Mouse (Mus musculus): Measurements from ENCODE around the gene Rora. TPM values are rescaled to one million over a fixed set of nuclear protein-coding genes. Genes with fewer than 3 reads are reported as not detected.

Gene Rora
- polyA plus RNA-seq, 1 experiment from 2014 or later = 43.6 TPM

DNA sequence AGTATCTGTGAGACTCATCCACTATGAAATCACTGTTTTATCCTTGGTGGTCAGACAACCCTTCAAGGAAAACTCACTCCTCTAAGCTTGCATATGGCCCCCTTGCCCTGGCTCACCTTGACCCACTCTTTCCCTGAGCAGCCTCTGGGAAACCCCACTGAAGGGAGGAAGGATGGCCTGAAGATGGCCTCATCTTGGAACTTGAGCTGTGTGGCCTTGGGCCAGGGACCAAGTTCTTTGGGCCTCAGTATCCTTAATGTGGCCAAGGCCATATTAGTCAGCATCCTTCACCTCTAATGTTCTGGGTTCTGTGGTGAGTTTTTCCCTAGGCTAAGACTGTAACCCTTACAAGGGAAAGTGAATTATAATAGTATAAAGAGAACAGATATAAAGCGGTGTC lies 45.8 kb downstream of the Rora start:
- WGBS = 86% methylated on average over 1 of the region's 1 CpGs
- Histone ChIP-seq H3K9me3 (replicated peaks; ENCODE audit: control insufficient read depth, low read length, poor library complexity, severe bottlenecking) (no peaks in the 10 kb centered on the region), H3K27ac (ENCODE audit: low read length) (no peak overlapping the region), H3K4me3 (ENCODE audit: low read depth, low read length) (no peak overlapping the region), H3K36me3 (ENCODE audit: control insufficient read depth, insufficient read depth, low read length) (no peaks in the 10 kb centered on the region), H3K27me3 (ENCODE audit: control insufficient read depth, insufficient read depth, low read depth, low read length) (no peaks in the 10 kb centered on the region), H3K4me2 (ENCODE audit: low read length) (no peak overlapping the region), H3K4me1 (ENCODE audit: control insufficient read depth, insufficient read depth, low read length) (peaks cover 10% of the 10 kb centered on the region; the same call in 1 of the 2 replicates), H3K9ac (ENCODE audit: low read depth, low read length) (no peak overlapping the region)
- no peak for ATAC-seq

DNA sequence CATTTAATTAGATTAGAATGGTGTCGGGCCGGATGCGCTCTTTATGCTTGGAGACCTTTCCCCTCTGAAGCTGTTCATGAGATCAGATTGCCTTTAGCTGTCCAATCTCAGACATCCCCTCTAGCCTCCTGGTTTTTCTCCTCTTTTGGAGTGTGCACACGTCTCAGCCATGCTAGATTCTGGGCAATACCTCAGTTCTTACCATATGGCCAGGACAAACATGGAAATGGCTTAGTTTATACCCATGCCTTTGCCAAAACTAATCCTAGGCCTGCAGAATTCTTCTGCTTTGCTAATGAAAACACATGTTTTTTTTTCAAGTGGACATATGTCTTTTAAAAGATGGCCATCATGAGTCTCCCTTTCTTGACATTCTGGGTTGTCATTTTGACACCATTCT lies 46.3 kb downstream of the Rora start:
- ATAC-seq = no peak

DNA sequence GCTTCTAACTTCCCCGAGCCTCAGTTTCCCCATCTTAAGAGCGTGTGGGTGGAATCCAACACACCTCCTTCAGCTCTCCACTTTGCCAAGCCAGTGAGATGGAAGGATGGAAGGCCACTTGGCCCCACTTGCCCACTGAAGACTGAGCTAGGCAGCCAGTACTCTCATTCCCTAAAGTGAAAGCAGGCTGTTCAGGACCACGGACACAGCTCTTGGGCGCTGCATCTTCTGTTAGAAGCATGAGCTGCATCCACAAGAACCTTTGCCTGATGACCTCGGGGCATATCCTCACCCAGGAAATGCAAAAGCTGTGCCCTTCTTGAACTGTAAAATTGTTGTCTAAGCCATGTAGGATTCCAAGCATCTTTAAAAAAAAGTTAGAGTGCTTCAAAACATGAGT lies 54.0 kb downstream of the Rora start:
- no peak overlapping the region for H3K4me2 ChIP-seq (ENCODE audit: low read length)
- WGBS = 70% methylated on average over 5 of the region's 5 CpGs
- ATAC-seq = no peak
- no peaks in the 10 kb centered on the region for H3K9me3 ChIP-seq (replicated peaks; ENCODE audit: control insufficient read depth, low read length, poor library complexity, severe bottlenecking)
- H3K36me3 ChIP-seq (ENCODE audit: control insufficient read depth, insufficient read depth, low read length) = no peaks in the 10 kb centered on the region
- H3K4me3 ChIP-seq (ENCODE audit: low read depth, low read length) = no peak overlapping the region
- H3K27ac ChIP-seq (ENCODE audit: low read length) = no peak overlapping the region
- no peaks in the 10 kb centered on the region for H3K27me3 ChIP-seq (ENCODE audit: control insufficient read depth, insufficient read depth, low read depth, low read length)
- H3K4me1 ChIP-seq (ENCODE audit: control insufficient read depth, insufficient read depth, low read length) = peaks cover 10% of the 10 kb centered on the region; the same call in 1 of the 2 replicates
- no peak overlapping the region for H3K9ac ChIP-seq (ENCODE audit: low read depth, low read length)

More for the DNA sequence above, 46.3 kb downstream of the Rora start:
- Histone ChIP-seq H3K4me1 (ENCODE audit: control insufficient read depth, insufficient read depth, low read length) (peaks cover 10% of the 10 kb centered on the region; the same call in 1 of the 2 replicates), H3K36me3 (ENCODE audit: control insufficient read depth, insufficient read depth, low read length) (no peaks in the 10 kb centered on the region), H3K4me2 (ENCODE audit: low read length) (no peak overlapping the region), H3K27me3 (ENCODE audit: control insufficient read depth, insufficient read depth, low read depth, low read length) (no peaks in the 10 kb centered on the region), H3K4me3 (ENCODE audit: low read depth, low read length) (no peak overlapping the region), H3K9ac (ENCODE audit: low read depth, low read length) (no peak overlapping the region), H3K9me3 (replicated peaks; ENCODE audit: control insufficient read depth, low read length, poor library complexity, severe bottlenecking) (no peaks in the 10 kb centered on the region), H3K27ac (ENCODE audit: low read length) (no peak overlapping the region)
- 43% methylated on average over 4 of the region's 4 CpGs for whole genome bisulfite sequencing

DNA sequence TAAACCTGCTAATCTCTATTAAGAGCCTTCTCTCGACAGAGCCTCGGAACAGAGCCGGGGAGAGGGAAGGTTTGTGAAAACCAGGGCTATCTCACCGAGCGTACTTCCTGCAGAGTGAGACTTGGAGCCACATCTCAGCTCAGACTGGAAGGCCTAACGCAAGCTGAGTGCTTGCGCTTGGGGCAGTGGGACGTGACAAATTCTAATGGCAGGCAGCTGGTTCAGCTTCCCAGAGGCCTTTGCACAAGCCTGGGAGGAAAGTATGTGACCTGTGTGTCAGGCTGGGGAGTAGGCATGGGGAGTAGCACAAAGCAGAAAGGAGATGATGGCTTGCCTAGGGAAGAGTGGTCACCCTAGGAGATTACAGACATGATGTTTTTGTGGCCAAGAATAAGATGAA lies 55.6 kb downstream of the Rora start:
- Histone ChIP-seq H3K9ac (ENCODE audit: low read depth, low read length) (no peak overlapping the region), H3K27me3 (ENCODE audit: control insufficient read depth, insufficient read depth, low read depth, low read length) (no peaks in the 10 kb centered on the region), H3K27ac (ENCODE audit: low read length) (no peak overlapping the region), H3K9me3 (replicated peaks; ENCODE audit: control insufficient read depth, low read length, poor library complexity, severe bottlenecking) (no peaks in the 10 kb centered on the region), H3K4me1 (ENCODE audit: control insufficient read depth, insufficient read depth, low read length) (0 out of 2 replicates have a peak, but pooled peaks cover 7% of the 10 kb centered on the region), H3K36me3 (ENCODE audit: control insufficient read depth, insufficient read depth, low read length) (no peaks in the 10 kb centered on the region), H3K4me2 (ENCODE audit: low read length) (no peak overlapping the region), H3K4me3 (ENCODE audit: low read depth, low read length) (no peak overlapping the region)
- WGBS = 48% methylated on average over 8 of the region's 8 CpGs
- ATAC-seq = no peak

DNA sequence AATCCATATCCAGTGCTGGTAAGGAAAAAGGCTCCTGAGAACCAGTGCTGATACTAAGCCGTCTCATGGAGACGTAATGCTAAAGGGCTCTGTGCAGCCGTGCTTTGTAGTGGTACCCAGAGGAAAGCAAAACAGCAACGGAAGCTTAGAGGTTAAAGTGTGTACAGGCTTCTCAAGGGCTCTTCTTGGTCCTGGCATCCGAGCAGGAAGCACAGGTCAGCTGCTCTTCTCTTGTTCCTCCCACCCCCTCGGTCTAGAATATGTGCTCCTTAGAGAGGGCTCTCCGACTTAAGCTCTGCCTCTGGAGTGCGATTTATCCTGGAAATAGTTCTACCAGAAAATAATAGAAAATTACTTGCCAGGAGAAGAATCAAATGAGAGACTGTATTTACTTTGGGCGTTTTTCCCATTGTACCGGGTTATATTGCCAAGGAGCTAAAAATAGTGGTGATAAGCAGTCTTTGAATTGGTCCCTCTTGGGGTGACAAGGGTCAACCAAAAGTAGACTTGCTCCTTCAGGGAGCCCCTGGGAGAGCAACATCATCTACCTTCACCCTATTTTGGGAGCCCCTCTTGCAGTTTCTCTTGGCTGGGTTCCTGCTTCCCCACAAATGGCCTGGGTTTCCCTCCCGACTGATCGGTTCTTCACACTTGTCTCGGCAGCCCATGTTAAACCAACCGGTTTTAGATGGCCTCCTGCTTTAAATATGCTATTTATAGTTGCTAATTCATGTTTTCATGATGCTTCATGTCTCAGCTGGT lies 57.5 kb downstream of the Rora start:
- H3K4me1 ChIP-seq (ENCODE audit: control insufficient read depth, insufficient read depth, low read length) = 0 out of 2 replicates have a peak, but pooled peaks cover 7% of the 10 kb centered on the region
- H3K4me3 ChIP-seq (ENCODE audit: low read depth, low read length) = no peak overlapping the region
- no peaks in the 10 kb centered on the region for H3K9me3 ChIP-seq (replicated peaks; ENCODE audit: control insufficient read depth, low read length, poor library complexity, severe bottlenecking)
- H3K27ac ChIP-seq (ENCODE audit: low read length) = no peak overlapping the region
- no peaks in the 10 kb centered on the region for H3K36me3 ChIP-seq (ENCODE audit: control insufficient read depth, insufficient read depth, low read length)
- WGBS = 65% methylated on average over 14 of the region's 14 CpGs
- no peak for ATAC-seq
- H3K4me2 ChIP-seq (ENCODE audit: low read length) = no peak overlapping the region
- H3K9ac ChIP-seq (ENCODE audit: low read depth, low read length) = no peak overlapping the region
- H3K27me3 ChIP-seq (ENCODE audit: control insufficient read depth, insufficient read depth, low read depth, low read length) = no peaks in the 10 kb centered on the region

DNA sequence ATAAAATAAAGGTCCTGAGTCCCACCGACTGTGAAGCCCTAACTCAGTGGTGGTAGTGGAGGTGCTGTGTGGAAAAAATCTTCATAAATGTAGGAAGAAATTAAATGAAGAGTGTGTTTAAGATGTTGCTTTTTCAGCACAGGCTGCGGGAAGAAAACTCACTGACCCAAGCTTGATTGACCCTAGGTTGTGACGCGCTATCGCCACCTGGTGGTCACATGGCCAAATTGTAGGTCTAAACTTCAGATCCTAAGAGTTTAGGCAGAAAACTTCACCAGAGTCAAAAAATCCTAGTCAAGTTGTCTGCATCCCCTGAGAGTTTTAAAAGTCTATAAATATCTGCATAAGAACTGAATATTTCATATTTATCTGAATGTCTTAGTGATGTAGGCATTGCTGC lies 63.4 kb downstream of the Rora start:
- no peaks in the 10 kb centered on the region for H3K4me1 ChIP-seq (ENCODE audit: control insufficient read depth, insufficient read depth, low read length)
- H3K4me3 ChIP-seq (ENCODE audit: low read depth, low read length) = no peak overlapping the region
- H3K27me3 ChIP-seq (ENCODE audit: control insufficient read depth, insufficient read depth, low read depth, low read length) = no peaks in the 10 kb centered on the region
- ATAC-seq = no peak
- no peaks in the 10 kb centered on the region for H3K36me3 ChIP-seq (ENCODE audit: control insufficient read depth, insufficient read depth, low read length)
- H3K9me3 ChIP-seq (replicated peaks; ENCODE audit: control insufficient read depth, low read length, poor library complexity, severe bottlenecking) = no peaks in the 10 kb centered on the region
- 19% methylated on average over 5 of the region's 5 CpGs for WGBS
- no peak overlapping the region for H3K4me2 ChIP-seq (ENCODE audit: low read length)
- H3K9ac ChIP-seq (ENCODE audit: low read depth, low read length) = no peak overlapping the region
- no peak overlapping the region for H3K27ac ChIP-seq (ENCODE audit: low read length)

GRCm38 (mm10) chr9:68718427-68718826 lies 64.8 kb downstream of the Rora start:
- no peak for ATAC-seq
- H3K27me3 ChIP-seq (ENCODE audit: control insufficient read depth, insufficient read depth, low read depth, low read length) = no peaks in the 10 kb centered on the region
- H3K4me1 ChIP-seq (ENCODE audit: control insufficient read depth, insufficient read depth, low read length) = no peaks in the 10 kb centered on the region
- no peak overlapping the region for H3K27ac ChIP-seq (ENCODE audit: low read length)
- H3K36me3 ChIP-seq (ENCODE audit: control insufficient read depth, insufficient read depth, low read length) = no peaks in the 10 kb centered on the region
- no peak overlapping the region for H3K9ac ChIP-seq (ENCODE audit: low read depth, low read length)
- H3K4me2 ChIP-seq (ENCODE audit: low read length) = no peak overlapping the region
- H3K9me3 ChIP-seq (replicated peaks; ENCODE audit: control insufficient read depth, low read length, poor library complexity, severe bottlenecking) = no peaks in the 10 kb centered on the region
- 89% methylated on average over 6 of the region's 6 CpGs for WGBS
- H3K4me3 ChIP-seq (ENCODE audit: low read depth, low read length) = no peak overlapping the region

GRCm38 (mm10) chr9:68719286-68719685 lies 65.7 kb downstream of the Rora start:
- Histone ChIP-seq H3K27ac (ENCODE audit: low read length) (no peak overlapping the region), H3K27me3 (ENCODE audit: control insufficient read depth, insufficient read depth, low read depth, low read length) (no peaks in the 10 kb centered on the region), H3K4me2 (ENCODE audit: low read length) (no peak overlapping the region), H3K9me3 (replicated peaks; ENCODE audit: control insufficient read depth, low read length, poor library complexity, severe bottlenecking) (no peaks in the 10 kb centered on the region), H3K4me1 (ENCODE audit: control insufficient read depth, insufficient read depth, low read length) (no peaks in the 10 kb centered on the region), H3K4me3 (ENCODE audit: low read depth, low read length) (no peak overlapping the region), H3K36me3 (ENCODE audit: control insufficient read depth, insufficient read depth, low read length) (no peaks in the 10 kb centered on the region), H3K9ac (ENCODE audit: low read depth, low read length) (no peak overlapping the region)
- WGBS = 82% methylated on average over 9 of the region's 9 CpGs
- ATAC-seq = no peak

- Histone ChIP-seq H3K4me3 (ENCODE audit: low read depth, low read length) (no peak overlapping the region), H3K27me3 (ENCODE audit: control insufficient read depth, insufficient read depth, low read depth, low read length) (no peaks in the 10 kb centered on the region), H3K27ac (ENCODE audit: low read length) (no peak overlapping the region), H3K36me3 (ENCODE audit: control insufficient read depth, insufficient read depth, low read length) (no peaks in the 10 kb centered on the region), H3K4me2 (ENCODE audit: low read length) (no peak overlapping the region), H3K9me3 (replicated peaks; ENCODE audit: control insufficient read depth, low read length, poor library complexity, severe bottlenecking) (no peaks in the 10 kb centered on the region), H3K4me1 (ENCODE audit: control insufficient read depth, insufficient read depth, low read length) (no peaks in the 10 kb centered on the region), H3K9ac (ENCODE audit: low read depth, low read length) (no peak overlapping the region)
- no peak for ATAC-seq
- 89% methylated on average over 8 of the region's 8 CpGs for WGBS
Observed at GRCm38 (mm10) chr9:68724636-68725285, 71.2 kb downstream of the Rora start.
